8 mouse cellular contexts compared by ENCODE assay signal in genomic region chr11:68637861-68638615, GRCm38 (mm10). TPM values are rescaled to one million over a fixed set of nuclear protein-coding genes. Genes with fewer than 3 reads are reported as not detected.
DNase-seq lines count a peak whose midpoint lies in the region; ATAC-seq lines count a peak whose summit lies in the region.

No protein-coding gene starts in this region.

- peak; percentile 93 for DNase-seq in heart, adult 11 months
- no peak for DNase-seq in heart, postnatal 25 days (ENCODE audit: low spot score)
- DNase-seq in cerebellum, adult 11 months: peak; percentile 11
- DNase-seq in heart, adult 9 months (ENCODE audit: low spot score in 2 of 2): peak; percentile 33 to 47
- no peak for DNase-seq in left cerebral cortex, adult 9 months (ENCODE audit: low spot score in 2 of 2)
- no peak for DNase-seq in ovary, postnatal 14 days (ENCODE audit: low spot score)

- 0 out of 2 replicates have a peak overlapping the region, but pooled peaks have one; percentile 8 for H3K9ac ChIP-seq in limb, embryonic 13.5 days

- no peaks in the 10 kb centered on the region for H3K27me3 ChIP-seq in limb, embryonic 13.5 days

- H3K4me2 ChIP-seq in limb, embryonic 13.5 days (replicated peaks): peak overlapping the region; percentile 54

- 6% methylated on average over 10 of the region's 10 CpGs for WGBS in limb, embryonic 13.5 days

- H3K27ac ChIP-seq in limb, embryonic 13.5 days: peak overlapping the region; percentile 96

- ATAC-seq in limb, embryonic 13.5 days (ENCODE audit: low FRiP score, low read depth): peak; percentile 91
- ATAC-seq in CD4-positive, CD25-positive, alpha-beta regulatory T cell, adult 4 months: no peak

- H3K4me1 ChIP-seq in limb, embryonic 13.5 days: peaks cover 33% of the 10 kb centered on the region

- intact Hi-C loops in heart, postnatal 25 days (cut with DNase I): no loop called here

- H3K9me3 ChIP-seq in limb, embryonic 13.5 days: no peaks in the 10 kb centered on the region

- H3K4me3 ChIP-seq in limb, embryonic 13.5 days: peak overlapping the region; percentile 8; the same call in 1 of the 2 replicates

- H3K36me3 ChIP-seq in limb, embryonic 13.5 days: no peaks in the 10 kb centered on the region

RNA-seq across cellular contexts. Expression of gene Ccdc42, which starts 51.2 kb away (rescaled TPM):
- not detected for total RNA-seq in heart, postnatal 25 days (2021)
- 1.1 and 1.6 TPM in 2 replicates for polyA plus RNA-seq in limb, embryonic 13.5 days (2015; fragmentation: Nextera tagmentation; extraction: Ambion mirVana)
- polyA plus RNA-seq in CD4-positive, CD25-positive, alpha-beta regulatory T cell, adult 4 months (2017; shearing (Covaris generic)): not detected

RNA-seq across cellular contexts. Expression of gene Myh10, which starts 53.3 kb away (rescaled TPM):
- total RNA-seq in heart, postnatal 25 days (2021): 10 to 100 TPM; 30.4 to 32.0 TPM
- 151 and 159 TPM in 2 replicates for polyA plus RNA-seq in limb, embryonic 13.5 days (2015; fragmentation: Nextera tagmentation; extraction: Ambion mirVana)
- polyA plus RNA-seq in CD4-positive, CD25-positive, alpha-beta regulatory T cell, adult 4 months (2017; shearing (Covaris generic)): 1 to 10 TPM; 1.5 to 5.2 TPM

Comparison
In these comparisons a context has a peak if more than half of its experiments do, and no peak if none do; other contexts are left out.
1. DNase-seq: peak in heart, adult 11 months (single experiment), cerebellum, adult 11 months (single experiment) and heart, adult 9 months (2 of 2); none in heart, postnatal 25 days (single experiment), left cerebral cortex, adult 9 months (0 of 2) and ovary, postnatal 14 days (single experiment).
2. RNA of gene Myh10, which starts 53.3 kb away (polyA plus RNA-seq): 151 to 159 TPM in limb, embryonic 13.5 days; 1.5 to 5.2 TPM in CD4-positive, CD25-positive, alpha-beta regulatory T cell, adult 4 months; every median in the first group is over 10 times any median in the second.